Mouse (Mus musculus) forelimb bud, embryonic 11.5 days (tissue): ENCODE data around the gene A830005F24Rik.
"Not testable (repeated sequence)": the region's sequence is repeated elsewhere in the genome, so short reads cannot be mapped to it uniquely, and the experiment has no call there.

Experiments used
- DNase-seq: peaks from one replicate; pipeline ENCODE4 v3.0.0-alpha.2; 2012; ENCODE audit warnings: low read depth, low spot score

Gene A830005F24Rik

DNA sequence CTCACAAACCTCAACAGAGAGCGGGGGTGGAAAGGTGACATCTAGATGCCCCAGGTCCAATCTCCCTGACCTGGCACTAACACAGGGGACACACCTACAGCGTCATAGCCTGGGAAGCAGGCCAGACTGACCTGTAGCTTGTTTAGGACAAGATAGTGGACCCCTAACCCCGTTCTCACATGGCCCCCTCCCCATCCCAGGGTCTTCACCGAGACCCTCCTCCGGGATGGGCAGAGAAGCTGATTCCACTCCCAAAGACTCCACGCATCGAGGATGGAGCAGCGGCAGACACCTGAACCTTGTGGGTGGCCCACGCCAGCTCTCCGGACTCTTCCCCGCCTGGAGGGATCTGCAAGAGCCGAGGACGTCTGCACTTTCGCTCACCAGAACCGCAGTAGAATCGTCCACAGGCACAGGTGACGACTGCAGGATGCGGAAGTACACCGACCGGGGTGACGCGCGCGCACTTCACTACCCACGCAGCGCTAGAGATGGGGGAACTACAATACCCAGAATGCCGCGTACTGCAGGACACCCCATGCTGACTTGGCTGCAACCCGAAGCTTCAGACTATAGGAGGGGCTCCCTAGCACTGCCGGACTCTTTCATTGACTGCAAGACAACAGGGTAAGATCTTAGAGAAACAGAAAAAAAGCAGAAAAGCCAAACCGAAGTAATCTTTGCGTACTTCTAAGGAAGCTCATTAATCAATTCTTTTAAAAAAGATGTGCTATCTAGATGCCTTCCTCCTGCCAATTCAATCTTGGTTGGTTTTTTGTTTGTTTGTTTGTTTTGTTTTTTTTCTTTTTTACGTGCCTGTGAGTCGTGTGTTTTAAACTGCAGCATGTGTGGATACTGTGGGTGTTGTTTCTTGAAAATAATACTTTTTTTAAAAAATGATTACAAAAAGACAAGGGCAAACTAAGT, at the start of gene A830005F24Rik, which contains the start of gene Zfp169:
Gene A830005F24Rik, plus strand, starts transcription at position 568 of the 927 bp plus-strand sequence.
Gene Zfp169, minus strand, starts transcription at position 449 of the 927 bp plus-strand sequence.
- DNase-seq, result peak; percentile 86

DNA sequence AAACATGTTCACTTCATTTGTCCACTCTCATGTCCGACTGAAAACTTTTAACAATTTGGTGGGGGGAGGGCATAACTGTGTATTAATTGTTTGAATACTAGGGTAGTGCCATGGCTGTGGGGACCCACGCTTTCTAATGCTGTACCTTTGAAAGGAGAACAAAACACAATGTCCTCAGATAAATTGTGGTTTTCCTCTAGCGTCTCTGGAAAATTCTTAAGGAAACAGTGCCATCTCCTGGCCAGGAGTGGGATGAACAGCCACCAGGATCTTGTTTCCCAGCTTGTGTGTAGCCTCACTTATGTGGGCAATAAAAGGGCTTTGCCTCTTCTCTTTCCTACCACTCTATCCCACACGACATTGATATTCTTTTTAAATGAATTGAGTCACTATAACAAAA, 49.2 kb upstream of the A830005F24Rik start:
- DNase-seq, result peak; percentile 84

GRCm38 (mm10) chr13:48466186-48466585, 47.2 kb upstream of the A830005F24Rik start:
- DNase-seq, result no peak

DNA sequence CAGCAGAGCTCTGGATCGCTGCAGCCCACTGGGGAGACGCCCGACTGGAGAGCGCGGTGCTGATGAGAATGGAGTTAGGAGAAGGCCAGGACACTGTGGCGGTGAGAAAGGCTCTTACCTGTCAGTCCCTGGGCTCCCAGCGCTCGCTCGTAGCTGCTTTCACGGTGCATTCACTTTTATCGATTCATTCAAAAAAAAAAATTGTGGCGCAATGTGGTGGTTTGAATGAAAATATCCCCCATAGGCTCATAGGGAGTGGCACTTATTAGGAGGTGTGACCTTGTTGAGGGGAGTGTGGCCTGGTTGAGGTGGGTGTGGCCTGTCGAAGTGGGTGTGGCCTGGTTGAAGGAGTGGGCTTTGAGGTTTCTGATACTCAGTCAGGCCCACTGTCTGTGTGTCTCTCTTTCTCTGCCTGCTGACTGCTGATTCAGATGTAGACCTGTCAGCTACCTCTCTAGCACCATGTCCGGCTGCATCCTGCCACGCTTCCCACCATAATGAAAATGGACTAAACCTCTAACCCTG, 44.7 kb upstream of the A830005F24Rik start:
- DNase-seq, result no peak

GRCm38 (mm10) chr13:48483606-48484005, 29.8 kb upstream of the A830005F24Rik start:
- no peak for DNase-seq

GRCm38 (mm10) chr13:48490396-48491182, 22.8 kb upstream of the A830005F24Rik start:
- no peak for DNase-seq

- no peak for DNase-seq
Observed at GRCm38 (mm10) chr13:48493183-48493582, 20.2 kb upstream of the A830005F24Rik start.

DNA sequence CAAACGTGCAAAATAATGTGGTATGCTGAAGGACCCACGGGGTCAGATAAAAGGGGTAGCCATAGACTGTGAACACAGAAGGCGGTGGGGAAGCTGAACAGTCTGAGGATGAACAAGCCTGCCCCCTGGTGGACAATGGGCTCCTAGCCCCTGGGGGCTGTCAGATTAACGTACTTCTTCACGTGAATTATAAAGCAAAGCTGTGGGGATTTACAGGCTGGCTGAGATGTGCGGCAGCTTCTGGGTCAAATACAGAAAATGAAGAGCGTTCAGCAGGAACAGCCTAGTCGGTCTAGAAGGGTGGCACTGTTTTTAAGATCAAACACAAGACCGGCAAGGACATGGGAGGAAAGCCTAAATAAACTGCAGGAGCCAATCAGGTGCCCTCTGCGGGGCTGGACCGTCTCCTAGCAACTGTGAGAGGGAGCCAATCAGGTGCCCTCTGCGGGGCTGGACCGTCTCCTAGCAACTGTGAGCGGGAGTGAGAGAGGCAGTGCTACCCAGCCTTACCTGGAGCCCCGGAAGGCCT, 15.6 kb upstream of the A830005F24Rik start:
- peak; percentile 65 for DNase-seq

GRCm38 (mm10) chr13:48498676-48499075, 14.7 kb upstream of the A830005F24Rik start:
- DNase-seq, result peak; percentile 42

- no peak for DNase-seq
Observed at GRCm38 (mm10) chr13:48502422-48502821, 10.9 kb upstream of the A830005F24Rik start.

DNA sequence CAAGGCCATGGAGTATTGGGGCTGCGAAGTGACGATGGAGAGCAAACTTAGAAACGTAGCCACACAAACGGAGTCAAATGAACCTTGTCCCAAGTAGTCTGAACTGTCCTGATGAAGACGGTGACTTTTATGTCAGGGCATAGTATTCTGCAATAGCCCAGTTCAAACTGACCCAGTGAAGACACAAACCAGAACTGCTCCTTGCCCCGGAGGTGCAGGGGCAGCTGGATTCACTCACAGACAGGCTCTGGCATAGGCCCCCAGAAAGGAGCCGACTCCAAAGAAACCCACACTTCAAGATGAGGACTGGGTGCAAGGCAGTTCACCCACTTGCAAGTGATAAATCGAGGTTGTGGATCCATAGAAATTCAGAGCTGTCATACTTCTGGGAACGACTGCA, 4.7 kb upstream of the A830005F24Rik start:
- no peak for DNase-seq

- no peak for DNase-seq
Observed at GRCm38 (mm10) chr13:48515861-48516260, 2.5 kb downstream of the A830005F24Rik start.

- DNase-seq, result not testable (repeated sequence)
Observed at GRCm38 (mm10) chr13:48519122-48519521, 5.8 kb downstream of the A830005F24Rik start.

DNA sequence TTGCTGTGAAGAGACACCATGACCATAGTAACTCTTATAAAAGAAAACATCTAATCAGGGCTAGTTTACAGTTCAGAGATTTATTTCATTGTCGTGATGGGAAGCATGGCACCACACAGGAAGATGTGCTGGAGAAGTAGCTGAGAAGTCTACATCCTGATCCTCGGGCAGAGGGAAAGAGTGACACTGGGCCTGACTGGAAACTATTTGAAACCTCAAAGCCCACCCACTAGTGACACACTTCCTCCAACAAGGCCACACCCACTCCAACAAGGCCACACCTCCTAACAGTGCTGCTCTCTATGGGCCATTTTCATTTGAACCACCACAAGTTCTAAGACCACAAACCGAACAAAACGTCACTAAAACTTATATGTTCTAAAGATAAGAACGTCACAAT, 12.4 kb downstream of the A830005F24Rik start:
- DNase-seq, result no peak

GRCm38 (mm10) chr13:48528123-48528871, 14.9 kb downstream of the A830005F24Rik start:
- DNase-seq, result peak; percentile 85

DNA sequence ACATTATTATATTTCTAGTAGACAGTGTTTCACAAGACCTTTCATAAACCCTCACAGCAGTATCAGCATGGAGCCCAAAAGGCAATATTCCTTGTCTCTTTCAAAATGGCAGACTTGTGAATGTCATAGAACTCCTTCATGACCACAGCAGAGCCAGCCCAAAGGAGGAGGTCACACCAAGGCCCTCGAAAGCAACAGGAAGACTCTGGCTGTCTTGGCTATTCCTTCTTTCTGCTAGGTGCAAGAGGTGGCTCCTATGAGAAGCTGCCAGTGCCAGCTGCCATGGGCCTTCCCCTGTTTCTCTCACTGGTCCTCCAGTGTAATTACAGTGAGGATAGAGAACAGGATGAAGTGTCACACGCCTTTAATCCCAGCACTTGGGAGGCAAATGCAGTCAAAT, 15.7 kb downstream of the A830005F24Rik start:
- no peak for DNase-seq

DNA sequence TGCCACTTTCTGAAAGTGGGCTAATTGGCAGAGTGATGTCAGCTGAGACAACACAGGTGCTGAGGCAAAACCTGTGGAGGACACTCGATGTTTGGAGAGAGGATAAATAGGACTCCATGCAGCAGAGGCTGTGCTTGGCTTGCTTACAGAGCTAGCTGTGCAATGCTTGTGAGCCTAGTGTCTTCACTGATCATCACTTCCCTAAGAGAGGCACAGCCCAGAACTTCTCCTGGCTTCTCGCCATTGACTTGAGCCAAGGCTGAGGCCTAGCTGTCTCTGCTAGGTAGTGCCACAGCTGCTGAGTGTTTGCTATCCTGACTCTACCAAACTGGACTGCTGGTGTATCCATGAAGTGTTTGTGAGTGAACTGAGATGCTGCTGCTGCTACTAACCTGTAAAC, 17.3 kb downstream of the A830005F24Rik start:
- no peak for DNase-seq

GRCm38 (mm10) chr13:48531448-48531847, 18.1 kb downstream of the A830005F24Rik start:
- no peak for DNase-seq

DNA sequence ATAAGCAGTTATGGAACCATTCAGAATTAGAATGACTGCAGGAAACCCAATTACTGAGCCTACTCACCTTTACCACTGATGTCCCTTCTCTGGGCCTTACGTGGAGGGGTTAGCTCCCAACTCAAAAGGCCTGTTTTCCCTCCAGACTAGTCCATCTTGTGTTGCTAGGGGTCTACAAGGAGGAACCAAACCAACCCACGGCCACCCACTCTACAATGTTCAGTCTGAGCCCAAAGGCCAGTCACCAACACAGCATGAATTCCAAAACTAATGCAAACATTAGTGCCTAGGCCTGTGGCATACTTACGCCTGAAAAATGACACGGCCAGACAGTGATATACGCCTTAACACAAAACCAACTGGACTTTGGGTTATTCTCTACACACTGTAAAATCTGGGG, 20.1 kb downstream of the A830005F24Rik start:
- no peak for DNase-seq

- DNase-seq, result no peak
Observed at GRCm38 (mm10) chr13:48540488-48540887, 27.1 kb downstream of the A830005F24Rik start.

DNA sequence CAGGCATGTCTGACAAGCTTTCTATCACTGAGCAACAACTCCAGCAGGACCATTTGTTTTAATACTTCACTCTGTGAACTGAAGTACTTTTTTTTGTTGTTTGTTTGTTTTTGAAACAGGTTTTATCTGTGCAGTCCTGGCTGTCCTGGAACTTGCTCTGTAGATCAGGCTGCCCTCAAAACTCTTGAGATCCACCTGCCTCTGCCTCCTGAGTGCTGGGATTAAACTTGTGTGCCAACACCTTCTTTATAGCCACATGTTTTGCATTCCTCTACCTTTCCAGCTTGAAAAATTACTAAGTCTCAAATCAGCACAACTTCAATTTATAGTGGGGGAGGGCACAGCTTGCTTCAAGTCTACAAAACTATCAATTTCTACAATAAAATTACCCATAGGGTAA, 31.0 kb downstream of the A830005F24Rik start:
- DNase-seq, result no peak
